Mouse (Mus musculus) WW6 (cell line): Measurements from ENCODE around the gene Antxr1.
"Not testable (repeated sequence)": the region's sequence is repeated elsewhere in the genome, so short reads cannot be mapped to it uniquely, and the experiment has no call there.

Experiments used
- DNase-seq: peaks from one replicate; pipeline ENCODE4 v3.0.0-alpha.2; 2013; ENCODE audit warnings: low read depth, low spot score

Gene Antxr1

GRCm38 (mm10) chr6:87103314-87103713, 232.3 kb downstream of the Antxr1 start:
- no peak for DNase-seq

- DNase-seq: no peak
These were observed 233.2 kb downstream of the Antxr1 start for GRCm38 (mm10) chr6:87102421-87102911.

- no peak for DNase-seq
These were observed 233.7 kb downstream of the Antxr1 start for GRCm38 (mm10) chr6:87101955-87102353.

GRCm38 (mm10) chr6:87101281-87101954, 234.2 kb downstream of the Antxr1 start:
- DNase-seq: peak; percentile 42

- no peak for DNase-seq
These were observed 235.2 kb downstream of the Antxr1 start for GRCm38 (mm10) chr6:87100297-87101020.

- no peak for DNase-seq
These were observed 235.8 kb downstream of the Antxr1 start for GRCm38 (mm10) chr6:87099671-87100296.

GRCm38 (mm10) chr6:87099261-87099660, 236.4 kb downstream of the Antxr1 start:
- no peak for DNase-seq

GRCm38 (mm10) chr6:87093631-87094030, 242.0 kb downstream of the Antxr1 start:
- DNase-seq: not testable (repeated sequence)

GRCm38 (mm10) chr6:87092476-87092875, 243.1 kb downstream of the Antxr1 start:
- no peak for DNase-seq

GRCm38 (mm10) chr6:87090877-87091276, 244.7 kb downstream of the Antxr1 start:
- no peak for DNase-seq

GRCm38 (mm10) chr6:87088356-87088755, 247.3 kb downstream of the Antxr1 start:
- no peak for DNase-seq

- no peak for DNase-seq
These were observed 250.6 kb downstream of the Antxr1 start for GRCm38 (mm10) chr6:87085026-87085425.
